Mouse (Mus musculus): ENCODE measurements at regions not wholly inside any gene's neighbourhood (a gene's known extent, or its start where the extent isn't known, plus 50 kb on each side); places are given as distances from the start of the nearest gene placed in this dataset.
A peak's percentile ranks its signal among the peaks of the same experiment; 100 is the strongest.

- no peak for DNase-seq (ENCODE audit: low spot score in 2 of 2)
These were observed 144.1 kb downstream of the Klf7 start for GRCm38 (mm10) chr1:63977956-63978355.

- DNase-seq (ENCODE audit: low spot score in 2 of 2) = no peak
These were observed 144.7 kb downstream of the Klf7 start for GRCm38 (mm10) chr1:63977302-63977888.

- no peak for DNase-seq (ENCODE audit: low spot score in 2 of 2)
These were observed 145.2 kb downstream of the Klf7 start for GRCm38 (mm10) chr1:63976862-63977261.

GRCm38 (mm10) chr1:63967849-63968248 is 154.2 kb downstream of the Klf7 start:
- DNase-seq (ENCODE audit: low spot score in 2 of 2) = no peak

- DNase-seq (ENCODE audit: low spot score in 2 of 2) = no peak
These were observed 156.6 kb downstream of the Klf7 start for GRCm38 (mm10) chr1:63965446-63965845.

- no peak for DNase-seq (ENCODE audit: low spot score in 2 of 2)
These were observed 157.6 kb downstream of the Klf7 start for GRCm38 (mm10) chr1:63964519-63964918.

- no peak for DNase-seq (ENCODE audit: low spot score in 2 of 2)
These were observed 166.3 kb downstream of the Klf7 start for GRCm38 (mm10) chr1:63955701-63956355.

- no peak for DNase-seq (ENCODE audit: low spot score in 2 of 2)
These were observed 167.1 kb downstream of the Klf7 start for GRCm38 (mm10) chr1:63954876-63955513.

- no peak for DNase-seq (ENCODE audit: low spot score in 2 of 2)
These were observed 167.9 kb downstream of the Klf7 start for GRCm38 (mm10) chr1:63954172-63954571.

GRCm38 (mm10) chr1:63953229-63953883 is 168.7 kb downstream of the Klf7 start:
- DNase-seq (ENCODE audit: low spot score in 2 of 2) = peak; percentile 33 to 57

GRCm38 (mm10) chr1:63951663-63952062 is 170.4 kb downstream of the Klf7 start:
- DNase-seq (ENCODE audit: low spot score in 2 of 2) = no peak

GRCm38 (mm10) chr1:63947278-63947677 is 174.8 kb downstream of the Klf7 start:
- DNase-seq (ENCODE audit: low spot score in 2 of 2) = no peak

- DNase-seq (ENCODE audit: low spot score in 2 of 2) = no peak
These were observed 175.2 kb downstream of the Klf7 start for GRCm38 (mm10) chr1:63946834-63947233.

GRCm38 (mm10) chr1:63944786-63945185 is 175.7 kb upstream of the 4933402D24Rik start:
- no peak for DNase-seq (ENCODE audit: low spot score in 2 of 2)

GRCm38 (mm10) chr1:63938416-63938815 is 169.3 kb upstream of the 4933402D24Rik start:
- no peak for DNase-seq (ENCODE audit: low spot score in 2 of 2)

GRCm38 (mm10) chr1:63937480-63937879 is 168.4 kb upstream of the 4933402D24Rik start:
- DNase-seq (ENCODE audit: low spot score in 2 of 2) = no peak

GRCm38 (mm10) chr1:63934570-63935280 is 165.7 kb upstream of the 4933402D24Rik start:
- no peak for DNase-seq (ENCODE audit: low spot score in 2 of 2)

GRCm38 (mm10) chr1:63932484-63932883 is 163.4 kb upstream of the 4933402D24Rik start:
- DNase-seq (ENCODE audit: low spot score in 2 of 2) = no peak

GRCm38 (mm10) chr1:63929362-63930125 is 160.5 kb upstream of the 4933402D24Rik start:
- no peak for DNase-seq (ENCODE audit: low spot score in 2 of 2)

- no peak for DNase-seq (ENCODE audit: low spot score in 2 of 2)
These were observed 159.8 kb upstream of the 4933402D24Rik start for GRCm38 (mm10) chr1:63928850-63929249.

- no peak for DNase-seq (ENCODE audit: low spot score in 2 of 2)
These were observed 159.3 kb upstream of the 4933402D24Rik start for GRCm38 (mm10) chr1:63928361-63928760.

All from urinary bladder, postnatal 36 days (tissue).